Mouse (Mus musculus) liver, adult (tissue): ENCODE data around the gene Lrrc3c.

Source experiments
- GATA4 ChIP-seq: IDR thresholded peaks from 2 replicates; pipeline ENCODE4 v1.6.1; 2014; ENCODE audit warnings: mild to moderate bottlenecking, low read length; ENCODE audit not compliant: insufficient replicate concordance

Lrrc3c gene

DNA sequence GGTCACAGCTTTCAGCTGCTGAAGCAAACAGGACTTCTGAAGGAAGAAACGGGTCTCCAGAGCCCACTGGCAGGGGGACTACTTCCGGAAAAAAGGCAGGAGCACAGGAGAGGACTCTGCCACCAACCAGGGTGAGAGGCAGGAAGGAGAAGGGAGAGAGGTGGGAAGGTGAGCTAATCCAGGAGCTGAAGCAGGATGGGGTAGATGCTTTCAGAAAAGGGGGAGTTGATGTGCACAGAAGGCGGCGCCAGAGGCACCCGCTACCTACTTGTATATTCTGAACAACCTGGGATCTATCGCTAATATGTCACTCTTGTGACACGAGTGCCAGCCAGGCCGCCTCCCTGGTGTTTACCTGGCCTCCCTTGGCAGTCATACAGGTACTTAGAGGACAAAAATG is at the start of gene Lrrc3c:
Gene Lrrc3c (plus strand): TSS at position 301 of the 400 bp plus-strand sequence.
- TF ChIP-seq GATA4 = no peak

DNA sequence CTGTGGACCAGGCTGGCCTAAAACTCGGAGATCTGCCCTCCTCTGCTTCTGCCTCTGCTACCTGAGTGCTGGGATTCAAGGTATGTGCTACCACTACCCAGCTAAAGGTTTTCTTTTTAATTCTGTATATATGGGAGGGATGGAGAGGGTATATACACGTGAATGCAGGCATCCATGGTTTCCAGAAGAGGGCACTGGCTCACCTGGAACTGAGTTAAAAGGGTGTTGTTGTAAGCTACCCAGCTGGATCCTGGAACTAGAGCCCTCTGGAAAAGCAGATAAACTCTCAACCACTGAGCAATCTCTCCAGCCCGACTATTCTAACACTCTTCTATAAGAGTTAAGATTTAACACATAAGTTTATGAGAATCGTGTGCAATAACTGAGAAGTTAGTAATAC is 48.7 kb upstream of the Lrrc3c start:
- no peak for TF ChIP-seq GATA4

DNA sequence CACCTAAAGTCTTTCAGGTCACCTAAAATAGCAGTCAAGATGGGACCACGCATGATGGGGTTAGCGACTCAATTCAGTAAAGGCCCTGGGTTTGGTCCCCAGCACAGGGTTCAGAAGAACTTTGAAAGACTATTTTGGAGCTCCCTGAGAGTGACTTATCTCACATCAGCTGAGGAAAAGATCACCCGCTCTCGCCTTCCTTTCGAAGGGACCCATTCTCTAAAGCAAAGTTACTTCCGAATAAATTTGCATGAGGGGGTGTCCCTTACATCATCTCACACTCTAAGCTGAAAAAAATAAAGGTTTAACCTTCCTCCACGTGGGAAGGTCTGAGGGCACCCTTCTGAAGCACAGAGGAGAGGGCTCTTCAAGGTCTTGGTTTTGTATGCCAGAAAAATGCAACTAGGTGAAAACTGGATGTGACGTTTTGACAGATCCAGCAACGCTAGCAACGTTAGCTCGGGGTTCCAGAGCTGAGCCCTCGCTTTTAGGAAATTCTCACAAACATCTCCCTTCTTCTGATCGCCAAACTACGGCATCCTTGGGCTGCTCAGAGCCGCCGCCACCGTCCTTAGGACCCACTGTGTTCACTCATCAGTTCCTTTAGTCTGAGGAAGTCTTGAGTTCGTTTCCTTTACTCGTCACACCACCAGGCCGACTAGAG is 47.6 kb upstream of the Lrrc3c start:
- TF ChIP-seq GATA4 = no peak

GRCm38 (mm10) chr11:98550975-98551828 is 46.9 kb upstream of the Lrrc3c start, which contains the start of gene Zpbp2:
Zpbp2 (plus strand) TSS chr11:98551097.
- no peak for TF ChIP-seq GATA4

DNA sequence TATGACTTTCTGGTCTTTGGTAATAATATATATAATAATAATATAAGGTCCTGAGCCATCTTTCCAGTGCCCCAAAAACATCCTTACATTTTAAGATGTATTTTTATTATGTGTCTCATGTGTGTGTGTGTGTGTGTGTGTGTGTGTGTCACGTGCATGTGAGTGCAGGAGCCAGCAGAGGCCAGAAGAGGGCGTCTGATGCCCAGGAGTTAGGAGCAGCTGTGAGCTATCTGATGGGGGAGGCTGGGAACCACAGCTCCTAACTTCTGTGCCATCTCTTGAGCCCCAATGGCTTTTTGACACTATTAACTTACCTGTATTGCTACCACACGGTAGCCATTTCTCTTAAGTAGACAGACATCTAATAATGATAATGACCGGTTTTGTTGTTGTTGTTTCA is 44.1 kb upstream of the Lrrc3c start:
- TF ChIP-seq GATA4 = no peak

GRCm38 (mm10) chr11:98555124-98555700 is 42.9 kb upstream of the Lrrc3c start:
- no peak for TF ChIP-seq GATA4

DNA sequence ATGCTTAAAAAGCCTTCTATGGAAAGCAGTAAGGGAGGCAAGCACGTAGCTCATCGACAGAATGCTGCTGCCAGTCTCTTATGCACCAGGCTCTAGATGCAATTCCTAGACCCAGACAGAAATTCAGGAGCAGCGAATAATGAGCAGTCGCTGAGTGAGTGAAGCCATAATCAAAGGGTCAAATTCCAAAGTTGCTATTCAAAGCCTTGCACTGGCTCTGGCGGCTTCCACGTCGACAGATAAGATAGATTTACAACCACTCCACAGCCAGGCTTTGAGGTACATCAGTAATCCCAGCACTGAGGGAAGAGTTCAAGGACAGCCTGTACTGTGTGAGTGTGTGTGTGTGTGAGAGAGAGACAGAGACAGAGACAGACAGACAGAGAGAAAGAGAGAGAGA is 37.1 kb upstream of the Lrrc3c start:
- no peak for TF ChIP-seq GATA4

GRCm38 (mm10) chr11:98563025-98563424 is 35.1 kb upstream of the Lrrc3c start:
- no peak for TF ChIP-seq GATA4

GRCm38 (mm10) chr11:98563921-98564414 is 34.1 kb upstream of the Lrrc3c start:
- TF ChIP-seq GATA4 = no peak

DNA sequence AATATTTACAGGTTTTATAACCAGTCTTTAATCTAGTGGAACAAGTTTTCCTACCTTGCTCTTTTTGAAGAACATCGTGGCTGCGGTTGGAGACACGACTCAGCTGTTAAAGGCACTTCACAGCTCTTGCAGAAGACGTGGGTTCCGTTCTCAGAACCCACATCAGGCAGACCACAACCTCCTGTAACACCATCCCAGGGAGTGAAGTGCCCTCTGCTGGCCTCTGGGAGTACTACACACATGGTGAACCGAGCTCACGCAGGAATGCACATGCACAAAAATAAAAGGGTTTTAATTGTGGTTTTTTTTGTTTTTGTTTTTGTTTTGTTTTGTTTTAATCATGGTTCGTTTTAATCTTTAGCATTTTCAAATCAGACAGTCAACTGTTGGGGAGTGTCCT is 29.8 kb upstream of the Lrrc3c start:
- no peak for TF ChIP-seq GATA4

DNA sequence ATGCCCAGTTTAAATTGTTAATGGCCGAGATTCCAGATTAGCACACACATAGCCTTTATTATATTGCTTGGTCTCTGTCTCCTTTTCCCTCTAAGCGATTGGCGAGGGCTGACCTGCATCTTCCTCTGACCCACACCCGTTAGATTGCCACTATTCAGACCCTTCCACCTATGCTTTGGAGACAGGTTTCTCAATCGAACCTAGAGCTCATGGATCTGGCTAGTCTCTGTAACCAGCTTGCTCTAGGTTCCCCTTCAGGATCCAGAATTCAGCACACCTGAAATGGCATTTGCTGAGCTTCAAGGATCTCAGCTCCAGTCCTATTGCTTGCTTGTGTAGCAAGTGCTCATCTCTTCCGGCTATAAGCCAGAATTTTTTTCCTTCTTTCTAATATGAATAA is 28.6 kb upstream of the Lrrc3c start:
- no peak for TF ChIP-seq GATA4

DNA sequence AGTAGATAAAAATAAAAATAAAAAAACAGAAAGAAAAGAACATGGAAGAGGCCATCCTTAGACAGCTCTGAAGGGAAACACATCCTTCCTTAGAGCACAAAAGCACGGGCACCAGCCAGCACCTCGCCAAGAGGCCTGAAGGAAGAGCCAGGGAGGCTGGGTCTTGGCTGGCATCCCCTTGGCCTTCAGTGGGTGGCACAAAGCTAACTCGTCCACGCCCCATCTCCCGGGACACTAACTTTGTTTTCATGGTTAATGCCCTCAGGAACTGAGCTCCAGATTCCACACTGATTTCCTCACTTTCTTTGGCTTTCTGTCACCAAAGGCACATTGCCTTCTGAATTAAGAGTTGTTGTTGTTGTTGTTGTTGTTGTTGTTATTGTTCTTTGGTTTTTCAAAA is 20.3 kb upstream of the Lrrc3c start:
- TF ChIP-seq GATA4 = no peak

DNA sequence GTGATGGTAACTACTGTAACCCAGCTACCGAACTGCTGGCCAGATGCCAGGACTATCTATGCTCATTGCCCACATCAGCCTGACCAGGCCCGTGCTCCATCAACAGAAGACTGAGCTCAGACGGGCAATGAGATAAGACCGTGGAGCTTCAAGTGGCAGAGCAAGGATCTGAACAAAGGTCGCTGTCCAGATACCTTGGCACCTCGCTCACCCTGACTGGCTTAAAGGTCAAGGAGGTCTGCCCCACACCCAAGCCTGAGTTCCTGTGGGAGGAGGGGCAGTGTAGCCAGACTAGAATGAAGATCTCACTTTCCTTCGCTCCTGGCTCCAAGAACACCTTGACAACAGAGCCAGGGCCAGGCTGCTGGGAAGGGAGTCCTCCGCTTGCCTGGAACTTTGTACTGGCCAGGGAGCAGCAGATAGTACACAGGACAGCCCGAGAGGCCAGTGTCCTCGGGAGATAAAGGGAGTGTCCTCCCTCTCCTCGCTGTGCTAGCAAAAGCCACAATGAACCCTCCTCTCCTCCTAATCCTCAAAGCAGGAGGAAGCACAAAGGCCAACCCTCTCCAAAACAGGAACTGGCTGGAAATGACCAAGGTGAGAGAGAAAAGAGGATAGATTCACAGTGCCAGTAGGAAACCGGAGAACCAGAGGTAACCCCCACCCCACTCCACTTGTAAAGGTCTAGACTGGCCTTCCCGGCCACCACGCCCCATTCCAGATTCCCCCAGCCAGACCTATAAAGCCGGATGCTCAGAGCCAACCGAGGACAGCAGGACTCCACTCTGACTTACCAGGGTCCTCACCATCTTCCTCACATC is 17.6 kb upstream of the Lrrc3c start:
- TF ChIP-seq GATA4 = peak; percentile 74; the same call in 1 of the 2 replicates

DNA sequence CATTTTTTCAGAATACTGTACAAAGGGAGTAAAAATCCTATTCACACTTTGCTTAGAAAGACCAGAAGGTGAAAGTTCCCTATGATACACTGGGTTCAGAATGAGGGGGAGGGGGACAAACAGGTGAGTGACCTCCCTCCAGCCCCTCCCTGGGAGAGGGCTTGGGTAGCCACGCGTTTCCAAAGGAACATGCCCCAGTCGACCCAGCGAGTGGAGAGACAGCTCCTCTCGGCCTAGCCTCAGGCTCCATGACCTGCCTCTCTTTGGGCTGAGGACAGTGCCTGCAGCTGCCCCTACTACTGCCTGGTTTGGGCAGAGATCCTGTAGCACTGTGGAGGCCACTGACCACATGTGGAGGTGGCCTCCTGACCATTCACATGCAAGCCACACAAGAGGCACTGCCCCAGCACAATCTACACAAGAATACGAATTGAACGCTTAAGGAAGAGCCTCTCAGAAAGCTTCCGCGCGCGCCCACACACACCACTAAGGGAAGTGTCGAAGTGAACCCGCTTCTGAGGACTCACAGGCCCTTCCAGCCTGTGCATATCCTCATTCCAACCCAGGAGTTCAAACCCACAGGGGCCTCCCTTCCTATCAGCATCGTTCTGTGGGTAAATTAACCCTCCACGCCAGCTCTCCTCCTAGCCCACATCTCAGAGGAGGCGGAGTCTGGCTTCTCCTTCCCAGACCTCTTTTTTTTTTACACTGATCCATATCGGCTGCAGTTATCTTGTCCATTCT is 16.6 kb upstream of the Lrrc3c start:
- TF ChIP-seq GATA4 = no peak
